Mouse (Mus musculus): ENCODE data around the gene Gpr88. TPM values are rescaled to one million over a fixed set of nuclear protein-coding genes. Genes with fewer than 3 reads are reported as not detected.
"Not testable (repeated sequence)": the region's sequence is repeated elsewhere in the genome, so short reads cannot be mapped to it uniquely, and the experiment has no call there.

Gpr88 gene
- polyA plus RNA-seq, 1 experiment: not detected

- Histone ChIP-seq H3ac (ENCODE audit: control insufficient read depth, insufficient read length) (no peak overlapping the region), H3K4me2 (ENCODE audit: low read depth) (no peak overlapping the region), H3K36me3 (ENCODE audit: control insufficient read depth, insufficient read depth) (no peaks in the 10 kb centered on the region), H3K27me3 (ENCODE audit: control insufficient read depth, insufficient read depth, insufficient read length) (no peaks in the 10 kb centered on the region), H3K79me2 (ENCODE audit: control insufficient read depth, insufficient read depth) (no peaks in the 10 kb centered on the region), H3K4me3 (no peak overlapping the region)
- no peak for TF ChIP-seq CEBPB (IDR thresholded peaks at IDR 0.05; ENCODE audit: insufficient read depth, poor library complexity, severe bottlenecking)
- no peak for TF ChIP-seq TCF3 (IDR thresholded peaks at IDR 0.05; ENCODE audit: insufficient read length, low read depth)
- TF ChIP-seq MAX (IDR thresholded peaks at IDR 0.05; ENCODE audit: low read depth): no peak
- no peak for TF ChIP-seq SRF (IDR thresholded peaks at IDR 0.05; ENCODE audit: control insufficient read depth, insufficient read length, low read depth)
- no peak for TF ChIP-seq POLR2AphosphoS2 (IDR thresholded peaks at IDR 0.05; ENCODE audit: insufficient read length, low read depth)
- no peak for TF ChIP-seq E2F4 (IDR thresholded peaks at IDR 0.05; ENCODE audit: insufficient read depth)
- no peak for TF ChIP-seq POLR2A (IDR thresholded peaks at IDR 0.05; ENCODE audit: insufficient read length, low read depth)
- TF ChIP-seq TCF12 (IDR thresholded peaks at IDR 0.05; ENCODE audit: insufficient read depth, poor library complexity, severe bottlenecking): no peak
- no peak for TF ChIP-seq USF1 (IDR thresholded peaks at IDR 0.05; ENCODE audit: low read depth)
- no peak for TF ChIP-seq MYOG (IDR thresholded peaks at IDR 0.05; ENCODE audit: control insufficient read depth in 1 of 3, insufficient read depth in 1 of 3, insufficient read length in 2 of 3, low read depth in 2 of 3)
- no peak for TF ChIP-seq REST (IDR thresholded peaks at IDR 0.05; ENCODE audit: insufficient read depth, insufficient read length)
- TF ChIP-seq MYOD1 (IDR thresholded peaks at IDR 0.05; ENCODE audit: control insufficient read depth in 1 of 3, insufficient read length in 2 of 3, low read depth in 2 of 3): no peak
Measured at GRCm38 (mm10) chr3:116220980-116221685, 32.2 kb downstream of the Gpr88 start.

GRCm38 (mm10) chr3:116217398-116217797 lies 35.9 kb downstream of the Gpr88 start:
- not testable (repeated sequence) for H3K36me3 ChIP-seq (ENCODE audit: control insufficient read depth, insufficient read depth); H3K4me2 ChIP-seq (ENCODE audit: low read depth); H3ac ChIP-seq (ENCODE audit: control insufficient read depth, insufficient read length); H3K79me2 ChIP-seq (ENCODE audit: control insufficient read depth, insufficient read depth); H3K4me3 ChIP-seq; H3K27me3 ChIP-seq (ENCODE audit: control insufficient read depth, insufficient read depth, insufficient read length)

DNA sequence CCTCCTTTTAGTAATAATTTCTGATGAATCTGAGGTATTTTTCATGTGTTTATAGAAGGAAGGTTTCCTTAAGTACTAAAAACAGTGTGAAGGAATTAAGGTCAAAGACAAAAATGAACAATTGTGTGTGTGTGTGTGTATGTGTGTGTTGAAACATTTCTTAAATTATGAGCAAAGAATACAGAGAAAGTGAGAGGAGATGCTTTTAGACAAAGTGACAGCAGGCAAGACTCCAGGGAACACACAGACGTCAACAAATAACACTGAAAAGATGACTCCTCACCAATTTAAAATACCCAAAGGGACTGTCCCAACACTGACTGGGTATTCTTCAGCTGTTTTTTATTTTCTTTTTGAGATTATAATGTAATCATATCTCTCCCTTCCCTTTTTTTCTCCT lies 37.0 kb downstream of the Gpr88 start:
- H3K27me3 ChIP-seq (ENCODE audit: control insufficient read depth, insufficient read depth, insufficient read length): no peaks in the 10 kb centered on the region
- no peaks in the 10 kb centered on the region for H3K36me3 ChIP-seq (ENCODE audit: control insufficient read depth, insufficient read depth)
- H3K4me2 ChIP-seq (ENCODE audit: low read depth): no peak overlapping the region
- H3K4me3 ChIP-seq: no peak overlapping the region
- TF ChIP-seq REST (IDR thresholded peaks at IDR 0.05; ENCODE audit: insufficient read depth, insufficient read length) (no peak), MYOD1 (IDR thresholded peaks at IDR 0.05; ENCODE audit: control insufficient read depth in 1 of 3, insufficient read length in 2 of 3, low read depth in 2 of 3) (no peak), MAX (IDR thresholded peaks at IDR 0.05; ENCODE audit: low read depth) (no peak)
- no peaks in the 10 kb centered on the region for H3K79me2 ChIP-seq (ENCODE audit: control insufficient read depth, insufficient read depth)
- H3ac ChIP-seq (ENCODE audit: control insufficient read depth, insufficient read length): no peak overlapping the region

- H3K4me2 ChIP-seq (ENCODE audit: low read depth): no peak overlapping the region
- TF ChIP-seq USF1 (IDR thresholded peaks at IDR 0.05; ENCODE audit: low read depth): no peak
- TF ChIP-seq REST (IDR thresholded peaks at IDR 0.05; ENCODE audit: insufficient read depth, insufficient read length): no peak
- TF ChIP-seq MAX (IDR thresholded peaks at IDR 0.05; ENCODE audit: low read depth): no peak
- TF ChIP-seq E2F4 (IDR thresholded peaks at IDR 0.05; ENCODE audit: insufficient read depth): no peak
- TF ChIP-seq CEBPB (IDR thresholded peaks at IDR 0.05; ENCODE audit: insufficient read depth, poor library complexity, severe bottlenecking): no peak
- TF ChIP-seq MYOD1 (IDR thresholded peaks at IDR 0.05; ENCODE audit: control insufficient read depth in 1 of 3, insufficient read length in 2 of 3, low read depth in 2 of 3): no peak
- TF ChIP-seq TCF12 (IDR thresholded peaks at IDR 0.05; ENCODE audit: insufficient read depth, poor library complexity, severe bottlenecking): no peak
- TF ChIP-seq POLR2AphosphoS2 (IDR thresholded peaks at IDR 0.05; ENCODE audit: insufficient read length, low read depth): no peak
- no peak for TF ChIP-seq SRF (IDR thresholded peaks at IDR 0.05; ENCODE audit: control insufficient read depth, insufficient read length, low read depth)
- no peaks in the 10 kb centered on the region for H3K79me2 ChIP-seq (ENCODE audit: control insufficient read depth, insufficient read depth)
- no peak overlapping the region for H3K4me3 ChIP-seq
- H3K27me3 ChIP-seq (ENCODE audit: control insufficient read depth, insufficient read depth, insufficient read length): no peaks in the 10 kb centered on the region
- H3K36me3 ChIP-seq (ENCODE audit: control insufficient read depth, insufficient read depth): no peaks in the 10 kb centered on the region
- no peak overlapping the region for H3ac ChIP-seq (ENCODE audit: control insufficient read depth, insufficient read length)
Measured at GRCm38 (mm10) chr3:116211639-116212038, 41.7 kb downstream of the Gpr88 start.

GRCm38 (mm10) chr3:116210720-116211121 lies 42.6 kb downstream of the Gpr88 start:
- H3K36me3 ChIP-seq (ENCODE audit: control insufficient read depth, insufficient read depth): no peaks in the 10 kb centered on the region
- no peaks in the 10 kb centered on the region for H3K27me3 ChIP-seq (ENCODE audit: control insufficient read depth, insufficient read depth, insufficient read length)
- H3K4me2 ChIP-seq (ENCODE audit: low read depth): no peak overlapping the region
- no peaks in the 10 kb centered on the region for H3K79me2 ChIP-seq (ENCODE audit: control insufficient read depth, insufficient read depth)
- no peak overlapping the region for H3K4me3 ChIP-seq
- H3ac ChIP-seq (ENCODE audit: control insufficient read depth, insufficient read length): no peak overlapping the region
- TF ChIP-seq POLR2AphosphoS2 (IDR thresholded peaks at IDR 0.05; ENCODE audit: insufficient read length, low read depth) (no peak), MAX (IDR thresholded peaks at IDR 0.05; ENCODE audit: low read depth) (no peak), USF1 (IDR thresholded peaks at IDR 0.05; ENCODE audit: low read depth) (no peak), E2F4 (IDR thresholded peaks at IDR 0.05; ENCODE audit: insufficient read depth) (no peak), REST (IDR thresholded peaks at IDR 0.05; ENCODE audit: insufficient read depth, insufficient read length) (no peak), SRF (IDR thresholded peaks at IDR 0.05; ENCODE audit: control insufficient read depth, insufficient read length, low read depth) (no peak), TCF3 (IDR thresholded peaks at IDR 0.05; ENCODE audit: insufficient read length, low read depth) (no peak), CEBPB (IDR thresholded peaks at IDR 0.05; ENCODE audit: insufficient read depth, poor library complexity, severe bottlenecking) (no peak)
